Mouse (Mus musculus) kidney, postnatal 25 days (tissue): ENCODE results near the gene Tmem230.
"Not testable (repeated sequence)": the region's sequence is repeated elsewhere in the genome, so short reads cannot be mapped to it uniquely, and the experiment has no call there.

ENCODE experiments used
- DNase-seq, 2 experiments: peaks; one replicate each; pipeline ENCODE4 v3.0.0; 2021; ENCODE audit warnings: mixed read lengths in 2 of 2

The Tmem230 gene

DNA sequence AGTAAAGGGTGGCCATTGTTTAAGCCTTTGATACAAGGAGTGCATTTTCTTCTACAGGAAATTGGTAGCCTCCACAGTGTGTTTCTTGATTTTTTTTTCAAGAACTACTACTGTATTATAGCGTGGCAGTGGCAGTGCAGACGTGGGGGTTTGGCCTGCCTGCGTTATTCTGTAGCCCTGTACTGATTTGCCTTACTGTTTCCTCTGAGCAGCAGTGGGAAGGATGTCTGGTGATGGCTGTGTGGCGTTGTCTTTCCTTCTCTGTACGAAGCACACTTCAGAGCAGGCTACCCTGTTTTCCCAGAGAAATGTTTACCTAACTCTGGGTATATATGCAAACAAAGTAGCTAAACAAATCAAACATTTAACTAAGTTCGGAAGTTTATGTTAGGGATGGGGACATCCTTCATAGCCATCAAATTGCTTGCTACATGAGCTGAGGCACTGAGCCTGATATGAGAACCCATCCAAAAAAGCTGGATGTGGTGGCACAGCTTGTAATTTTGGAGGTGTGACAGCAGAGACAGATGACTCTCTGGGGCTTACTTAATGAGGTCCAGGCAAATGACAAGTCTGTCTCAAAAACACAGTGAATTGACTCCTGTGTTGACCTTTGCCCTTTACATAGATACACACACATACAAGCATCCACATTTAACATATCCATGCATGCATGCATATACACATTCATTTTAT, 25.2 kb upstream of the Tmem230 start:
- no peak for DNase-seq

DNA sequence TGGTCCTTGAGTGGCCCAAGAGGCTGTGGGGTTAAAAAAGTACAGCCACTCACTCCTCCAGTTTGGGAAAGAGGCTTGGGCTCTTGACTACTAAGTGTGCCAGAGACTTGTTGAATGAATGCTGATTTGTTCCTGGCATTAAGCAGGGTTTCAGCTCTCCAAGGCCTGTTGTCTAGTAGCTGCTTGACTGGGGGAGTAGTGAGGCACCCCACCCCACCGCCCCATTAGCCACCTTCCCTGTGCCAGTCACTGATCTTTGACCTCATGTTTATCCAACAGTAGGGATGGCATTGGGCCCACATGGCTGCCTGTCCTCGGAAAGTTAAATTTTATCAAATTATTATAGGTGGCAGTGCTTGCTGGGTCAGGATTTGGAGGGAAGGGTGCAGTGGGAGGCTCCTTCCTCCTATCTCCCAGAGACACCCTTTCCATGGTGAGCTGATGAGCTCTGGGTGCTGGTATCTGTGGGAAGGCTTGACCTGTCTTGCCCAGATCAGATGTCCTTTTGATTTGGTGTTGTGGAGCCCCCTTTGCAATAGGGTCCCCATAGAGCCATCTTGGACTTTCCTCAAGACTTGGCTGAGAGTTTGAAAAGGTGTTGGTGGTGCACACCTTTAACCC, 22.8 kb upstream of the Tmem230 start:
- peak; percentile 79 for DNase-seq

DNA sequence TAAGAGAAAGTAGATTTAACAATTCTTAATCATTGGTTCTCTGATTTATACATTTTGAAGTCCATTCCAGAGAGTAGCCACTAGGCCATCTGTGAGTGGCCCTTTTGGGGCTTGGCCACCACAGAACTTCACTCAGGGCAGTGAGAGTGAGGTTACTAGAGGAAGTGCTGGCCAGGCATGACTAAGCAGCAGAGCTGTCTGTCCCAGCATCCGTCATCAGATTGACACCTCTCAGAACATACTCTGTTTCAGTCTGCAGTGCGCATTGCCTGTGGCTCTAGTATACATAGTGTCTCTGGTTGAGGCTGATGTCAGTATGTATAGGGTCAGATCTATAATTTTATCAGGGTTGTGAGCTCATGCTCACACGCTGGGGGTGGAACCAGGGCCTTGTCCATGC, 21.6 kb upstream of the Tmem230 start:
- DNase-seq = peak in 1 of 2 experiments; percentile 55

DNA sequence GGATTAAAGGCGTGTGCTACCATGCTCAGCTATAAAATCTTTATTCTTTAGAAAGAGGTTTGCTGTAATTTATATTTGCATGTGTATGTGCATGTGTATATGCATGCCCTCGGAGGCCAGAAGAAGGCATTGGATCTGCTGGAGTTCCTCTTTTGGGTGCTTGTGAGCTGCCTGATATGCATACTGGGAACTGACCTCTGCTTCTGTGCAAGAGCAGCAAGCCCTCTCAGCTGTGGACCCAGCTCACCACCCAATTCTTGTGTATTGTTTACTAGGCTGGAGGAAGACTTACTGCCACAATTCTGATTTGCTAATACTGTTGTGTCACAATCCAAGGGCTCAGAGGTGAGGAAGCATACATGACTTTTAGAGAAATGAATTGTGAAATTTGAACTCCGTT, 18.5 kb upstream of the Tmem230 start:
- DNase-seq = no peak

GRCm38 (mm10) chr2:132265196-132265595, 17.6 kb upstream of the Tmem230 start:
- DNase-seq = no peak

- DNase-seq = no peak
Measured at GRCm38 (mm10) chr2:132264266-132264710, 16.7 kb upstream of the Tmem230 start.

DNA sequence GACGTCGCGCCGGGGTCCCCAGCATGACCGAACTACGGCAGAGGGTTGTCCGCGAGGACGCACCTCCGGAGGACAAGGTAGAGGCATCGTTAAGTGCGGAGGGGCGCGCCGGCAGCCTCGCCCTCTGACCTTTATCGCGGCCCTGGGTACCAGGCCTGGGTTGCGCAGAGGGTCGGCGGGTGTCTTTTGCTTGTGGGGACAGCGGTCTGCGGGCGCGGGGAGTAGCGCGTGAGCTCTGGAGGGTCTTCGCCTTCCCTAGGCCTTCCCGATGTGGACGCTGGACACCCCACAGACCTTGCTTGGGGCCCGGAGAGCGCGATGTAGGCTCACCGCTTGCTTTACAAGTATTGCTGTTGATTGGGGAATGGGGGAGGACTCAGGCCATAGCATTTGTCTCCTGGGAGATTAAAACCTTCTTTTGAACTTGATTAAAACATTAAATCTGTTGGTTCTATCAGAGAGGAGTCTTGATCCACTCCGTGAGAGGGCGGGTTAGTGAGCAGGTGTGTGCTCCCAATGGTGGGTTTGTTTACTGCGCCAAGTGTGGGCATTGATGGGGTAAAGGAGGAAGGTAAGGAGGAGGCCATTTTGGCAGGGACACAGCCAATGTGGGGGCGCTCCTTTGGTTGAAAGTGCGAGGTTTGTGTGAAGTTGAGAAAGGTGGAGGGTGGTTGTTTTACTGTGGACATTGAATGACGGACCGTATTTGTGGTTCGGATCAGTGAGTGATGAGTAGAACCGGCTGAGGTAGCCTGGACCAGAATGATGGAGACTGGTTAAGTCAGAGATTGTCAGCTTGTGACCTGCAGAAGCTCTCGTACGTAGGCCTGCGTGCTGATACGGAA, 16.0 kb upstream of the Tmem230 start:
- DNase-seq = peak in 1 of 2 experiments; percentile 38

- DNase-seq = peak; percentile 99
Measured at GRCm38 (mm10) chr2:132262879-132263398, 15.3 kb upstream of the Tmem230 start, which contains the start of gene Cds2. Gene Cds2 (plus strand): TSS chr2:132263148.

DNA sequence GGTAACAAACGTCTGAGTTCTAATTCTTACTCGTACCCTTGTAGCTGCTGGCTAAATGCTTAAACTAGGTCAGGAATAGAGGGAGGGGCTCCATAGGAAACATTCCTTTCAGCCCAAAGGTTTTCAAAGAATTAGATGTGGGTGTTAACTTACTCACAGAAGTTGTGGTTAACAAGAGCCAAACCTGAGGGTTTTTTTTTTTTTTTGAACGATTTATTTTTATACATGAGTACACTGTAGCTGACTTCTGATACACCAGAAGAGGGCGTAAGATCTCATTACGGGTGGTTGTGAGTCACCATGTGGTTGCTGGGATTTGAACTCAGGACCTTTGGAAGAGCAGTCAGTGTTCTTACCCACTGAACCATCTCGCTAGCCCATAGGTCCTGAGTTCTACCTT, 14.6 kb upstream of the Tmem230 start:
- DNase-seq = no peak

DNA sequence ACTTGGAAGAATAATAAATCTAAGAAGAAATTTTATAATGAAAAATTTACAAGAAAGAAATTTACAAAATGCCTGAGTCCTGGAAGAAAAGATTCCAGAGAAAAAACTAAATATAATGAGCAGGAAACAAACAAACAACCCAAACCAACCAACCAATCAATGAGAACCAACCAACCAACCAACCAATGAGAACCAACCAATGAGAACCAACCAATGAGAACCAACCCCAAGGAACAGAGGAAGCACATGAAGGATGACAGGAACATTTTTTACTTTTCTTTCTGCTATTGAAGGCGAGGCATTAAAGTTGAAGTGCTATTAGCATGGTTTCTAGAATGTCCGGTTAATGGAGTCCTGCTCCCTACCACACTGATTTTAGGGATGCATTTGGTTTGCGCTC, 13.0 kb upstream of the Tmem230 start:
- no peak for DNase-seq

DNA sequence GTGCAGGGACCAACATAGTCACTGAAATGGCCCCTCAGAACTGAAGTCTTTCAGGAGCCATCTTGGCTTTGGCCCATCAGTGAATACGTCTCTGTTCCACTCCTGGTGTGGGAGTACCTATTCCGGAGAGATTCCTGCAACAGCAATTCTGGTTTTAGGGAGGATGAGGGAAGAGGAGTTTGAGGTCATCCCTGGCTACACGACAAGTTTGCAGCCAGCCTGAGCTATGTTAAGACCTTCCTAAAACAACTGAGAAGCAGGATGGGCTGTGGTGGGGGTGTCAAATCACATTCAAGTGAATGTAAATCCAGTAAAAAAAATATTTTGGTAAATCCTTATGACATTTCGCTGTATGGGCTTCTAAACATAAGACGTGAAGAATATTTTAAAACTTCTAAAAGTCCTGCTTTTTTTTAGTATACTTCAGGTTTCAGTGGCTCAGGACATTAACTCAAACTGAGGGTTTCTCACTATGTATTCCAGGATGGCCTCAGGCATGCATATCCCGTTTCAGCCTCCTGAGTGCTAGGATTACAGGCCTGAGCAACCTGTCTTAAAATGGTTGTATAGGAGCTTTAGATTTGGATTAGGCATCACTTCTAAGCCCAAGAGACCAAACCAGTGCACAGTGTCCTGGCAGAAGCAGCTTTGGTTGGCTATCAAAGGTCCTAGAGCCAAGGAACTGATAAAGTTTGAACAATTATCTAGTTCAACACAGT, 9.9 kb upstream of the Tmem230 start:
- no peak for DNase-seq

DNA sequence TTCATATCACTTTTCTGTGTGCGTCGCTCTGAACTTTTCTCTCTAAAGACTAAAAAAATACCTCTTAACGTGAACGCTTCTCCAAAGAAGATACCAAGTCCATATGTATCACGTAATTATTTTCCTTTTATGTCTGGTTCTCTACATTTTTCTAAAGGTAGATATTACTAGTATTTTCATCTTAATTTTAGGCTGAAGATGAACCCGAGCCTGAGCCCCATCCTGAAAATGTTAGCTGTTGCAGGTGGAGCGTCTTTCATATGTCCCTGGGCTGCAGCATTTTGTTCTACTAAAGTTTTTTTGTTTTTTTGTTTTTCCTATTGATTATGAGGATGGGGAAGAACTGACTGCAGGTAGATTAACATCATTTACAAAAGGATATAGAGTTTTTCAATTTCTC, 6.0 kb upstream of the Tmem230 start:
- DNase-seq = no peak

DNA sequence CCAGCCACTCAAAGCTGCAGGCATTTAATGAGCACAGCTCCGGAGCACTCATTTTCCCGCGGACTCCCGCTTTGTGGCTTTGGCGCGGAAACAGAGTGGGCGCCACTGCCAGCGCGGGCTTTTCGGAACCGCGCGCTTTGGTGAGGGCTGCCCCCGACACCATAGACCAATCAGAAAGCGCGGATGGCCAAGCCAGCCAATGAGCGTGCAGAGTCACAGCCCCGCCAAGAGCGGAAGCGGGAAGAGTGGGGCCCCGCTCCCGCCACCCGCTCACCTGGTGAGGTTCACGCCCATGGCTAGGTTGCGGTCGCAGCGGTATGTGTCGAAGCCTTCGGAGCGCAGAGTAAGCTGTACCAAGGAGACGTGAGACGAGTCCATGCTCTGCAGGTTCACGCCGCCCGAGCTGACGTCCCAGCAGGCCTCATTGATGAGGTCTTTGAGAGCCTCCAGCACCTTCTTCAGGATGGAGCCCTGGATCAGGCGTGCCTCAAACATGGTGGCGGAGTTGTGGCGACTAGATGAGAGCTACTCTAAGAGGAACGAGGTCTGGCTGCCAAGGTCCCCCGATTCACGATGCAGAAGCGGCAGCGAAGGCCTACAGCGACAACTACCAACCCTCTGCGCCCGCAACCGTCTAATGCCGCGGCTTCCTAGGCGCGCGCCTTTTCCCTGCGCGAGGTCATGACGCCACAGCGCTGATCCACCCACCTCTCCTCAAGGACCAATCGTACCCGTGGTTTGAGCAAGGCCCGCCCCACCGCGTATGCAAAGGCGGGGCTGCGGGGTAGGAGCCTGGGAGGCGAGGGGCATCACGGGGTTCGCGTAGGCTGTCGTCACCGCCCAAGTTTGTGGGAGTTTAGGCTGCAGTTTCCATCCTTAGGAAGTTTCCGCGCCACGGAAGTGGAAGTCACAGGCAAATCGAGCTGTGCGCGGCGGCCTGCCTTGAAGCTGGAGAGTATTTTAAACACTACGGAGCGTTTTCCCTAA, 5.2 kb upstream of the Tmem230 start, which contains the start of gene Pcna:
TSS of gene Pcna (minus strand) at position 773 of the 987 bp plus-strand sequence.
- DNase-seq = peak; percentile 97 to 99

DNA sequence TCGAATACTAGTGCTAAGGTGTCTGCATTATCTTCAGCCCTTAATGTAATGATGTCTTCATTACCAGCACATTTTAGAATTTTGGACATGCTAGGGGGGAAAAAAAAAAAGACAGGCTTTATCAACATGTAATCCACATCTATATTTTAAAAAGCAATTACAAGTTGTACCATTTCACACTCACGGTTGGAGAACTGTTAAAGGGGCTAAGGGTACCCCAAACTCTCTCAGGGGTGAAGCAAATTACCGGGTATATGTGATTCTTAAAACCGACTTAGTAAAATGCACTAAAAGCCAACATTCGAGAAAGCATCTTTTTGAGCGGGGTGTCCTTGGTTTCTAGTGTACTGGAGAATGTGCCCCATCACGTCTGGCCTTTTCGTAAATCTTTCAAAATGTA, 4.3 kb upstream of the Tmem230 start:
- DNase-seq = no peak

GRCm38 (mm10) chr2:132243370-132243769, 4.2 kb downstream of the Tmem230 start:
- no peak for DNase-seq

DNA sequence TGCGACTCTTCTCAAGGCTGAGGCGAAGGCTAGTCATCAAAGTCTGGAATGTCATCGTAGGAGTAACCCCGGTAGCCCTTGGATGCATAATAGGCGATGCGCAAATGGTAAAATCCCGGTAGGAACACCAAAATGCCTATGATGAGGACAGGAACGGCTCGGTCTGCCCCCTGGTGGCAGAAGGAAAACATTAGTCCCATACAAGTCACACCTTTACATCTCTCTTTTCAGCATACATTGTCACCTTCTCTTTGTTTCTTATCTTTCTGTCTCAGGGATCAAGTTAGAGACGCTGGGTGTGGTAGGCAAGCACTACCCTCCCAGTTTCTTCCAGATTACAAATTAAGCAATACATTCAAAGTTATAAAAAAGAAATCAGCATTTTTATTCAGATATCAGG, 7.2 kb downstream of the Tmem230 start:
- peak; percentile 58 to 78 for DNase-seq

GRCm38 (mm10) chr2:132239434-132239833, 8.2 kb downstream of the Tmem230 start:
- DNase-seq = not testable (repeated sequence)

DNA sequence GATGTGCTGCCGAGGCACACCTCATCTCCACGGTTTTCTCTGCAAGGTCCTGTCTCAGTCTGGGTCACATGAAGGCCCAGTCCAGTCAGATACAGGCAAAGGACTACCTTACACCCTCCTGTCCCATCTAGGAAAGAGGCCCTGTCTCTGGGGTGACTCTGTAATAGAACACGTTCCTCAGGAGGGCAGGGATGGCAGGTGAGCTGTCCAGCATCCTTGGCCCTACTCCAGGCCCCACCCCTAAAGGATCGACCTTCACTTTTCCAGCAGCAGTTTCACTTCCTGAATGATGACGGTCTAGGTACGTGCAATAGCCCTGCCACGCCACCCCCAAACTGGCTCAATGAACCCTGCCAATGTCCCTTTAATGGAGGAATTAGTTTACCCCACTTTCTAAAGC, 11.6 kb downstream of the Tmem230 start:
- DNase-seq = no peak

GRCm38 (mm10) chr2:132235291-132235690, 12.3 kb downstream of the Tmem230 start:
- DNase-seq = no peak

DNA sequence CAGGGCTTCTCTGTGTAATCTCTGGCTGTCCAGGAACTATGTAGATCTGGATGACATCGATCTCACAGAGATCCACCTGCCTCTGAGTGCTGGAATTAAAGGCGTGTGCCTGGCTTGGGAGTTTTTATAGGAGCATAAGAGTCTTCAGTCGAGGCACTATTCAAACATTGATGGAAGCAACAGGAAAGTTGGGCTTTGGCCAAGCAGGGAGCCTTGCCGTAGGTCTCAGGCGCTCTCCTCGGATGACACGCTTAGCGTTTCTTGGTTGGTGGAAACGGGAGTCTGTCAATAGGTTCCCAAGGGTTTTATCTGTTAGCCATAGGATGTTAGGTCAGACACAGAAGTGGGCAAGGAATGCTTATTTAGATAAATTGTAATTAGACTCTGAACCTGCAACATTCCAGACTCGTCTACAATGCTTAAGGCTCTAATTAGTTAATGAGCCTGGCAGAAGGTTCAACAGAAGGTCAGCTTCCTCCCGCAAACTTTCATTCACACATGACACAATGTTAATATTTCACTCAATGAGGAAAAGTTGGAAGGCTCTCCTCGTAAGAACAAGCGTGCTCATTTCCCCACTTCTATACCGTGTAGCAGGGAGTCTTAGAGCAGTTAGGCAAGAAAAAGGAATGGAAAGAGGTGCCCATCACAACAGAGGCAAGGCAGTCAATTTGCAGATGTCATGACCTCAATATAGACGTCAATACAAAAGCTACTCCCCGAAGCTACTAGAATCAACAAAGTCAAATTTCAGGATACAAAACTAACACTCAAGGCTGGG, 13.4 kb downstream of the Tmem230 start:
- DNase-seq = no peak
